Mouse (Mus musculus) neural tube, embryonic 14.5 days (tissue): ENCODE data around the gene Ten1. TPM values are rescaled to one million over a fixed set of nuclear protein-coding genes. Genes with fewer than 3 reads are reported as not detected.
A peak's percentile ranks its signal among the peaks of the same experiment; 100 is the strongest.

Experiments
- ATAC-seq: fragments of 200-750 bp; cut with Nextera tagmentation; 2 replicates; pipeline ENCODE4 v1.8.0; 2017; ENCODE audit warnings: low read depth, mild to moderate bottlenecking, moderate TSS enrichment, moderate library complexity
- H3K27ac ChIP-seq: fragments of 300-500 bp; sonication (generic); 2 replicates; pipeline ENCODE4 v1.5.1; 2014; ENCODE audit warnings: low read depth, mild to moderate bottlenecking, control low read depth, low read length, moderate library complexity, mixed read lengths
- H3K27me3 ChIP-seq: fragments of 300-500 bp; sonication (generic); 2 replicates; pipeline ENCODE4 v1.6.1; 2014; ENCODE audit warnings: low read length; ENCODE audit not compliant: control insufficient read depth, insufficient read depth
- H3K36me3 ChIP-seq: fragments of 300-500 bp; sonication (generic); 2 replicates; pipeline ENCODE4 v1.6.1; 2014; ENCODE audit warnings: low read length, mixed read lengths; ENCODE audit not compliant: control insufficient read depth, insufficient read depth
- H3K4me1 ChIP-seq: fragments of 300-500 bp; sonication (generic); 2 replicates; pipeline ENCODE4 v1.6.1; 2014; ENCODE audit warnings: low read length; ENCODE audit not compliant: control insufficient read depth, insufficient read depth
- H3K4me2 ChIP-seq: fragments of 300-500 bp; sonication (generic); 2 replicates; pipeline ENCODE4 v1.6.1; 2014; ENCODE audit warnings: mild to moderate bottlenecking, low read depth, low read length, control low read depth
- H3K4me3 ChIP-seq: fragments of 300-500 bp; sonication (generic); 2 replicates; pipeline ENCODE4 v1.5.1; 2014; ENCODE audit warnings: low read depth, low read length, control low read depth, mixed read lengths
- H3K9ac ChIP-seq: fragments of 300-500 bp; sonication (generic); replicated peaks from 2 replicates; pipeline ENCODE4 v1.6.1; 2014; ENCODE audit warnings: low read depth, mild to moderate bottlenecking, control low read depth, low read length, mixed read lengths
- H3K9me3 ChIP-seq: fragments of 300-500 bp; sonication (generic); 2 replicates; pipeline ENCODE4 v1.6.1; 2016; ENCODE audit warnings: low read length; ENCODE audit not compliant: control insufficient read depth
- WGBS: fragments of 180-500 bp; shearing (Covaris S2); extraction: QIAGEN DNeasy Blood & Tissue Kit; methylation state at CpG from one replicate; pipeline ENCODE4 v1.1.7; 2014; 5-methylcytosine and 5-hydroxymethylcytosine counted together
- polyA plus RNA-seq: library from polyadenylated mRNA; unstranded; fragments of >200 nt; fragmentation: Nextera tagmentation; extraction: Ambion mirVana; gene quantifications from 2 replicates; pipeline ENCODE4 v1.2.1, GENCODE M21; 2014

Ten1 gene
- polyA plus RNA-seq, 1 experiment from 2014 or later = 96.1 TPM

- no peak overlapping the region for H3K9ac ChIP-seq
- no peak overlapping the region for H3K4me3 ChIP-seq
- no peaks in the 10 kb centered on the region for H3K27me3 ChIP-seq
- no peaks in the 10 kb centered on the region for H3K4me1 ChIP-seq
- 86% methylated on average over 22 of the region's 22 CpGs for WGBS
- no peaks in the 10 kb centered on the region for H3K9me3 ChIP-seq
- no peak overlapping the region for H3K4me2 ChIP-seq
- no peak overlapping the region for H3K27ac ChIP-seq
- peaks cover 67% of the 10 kb centered on the region for H3K36me3 ChIP-seq
- no peak for ATAC-seq
Observed at GRCm38 (mm10) chr11:116255090-116255981, 56.7 kb downstream of the Ten1 start.

- 90% methylated on average over 9 of the region's 9 CpGs for WGBS
- peaks cover 67% of the 10 kb centered on the region for H3K36me3 ChIP-seq
Observed at GRCm38 (mm10) chr11:116255982-116256675, 57.5 kb downstream of the Ten1 start.

GRCm38 (mm10) chr11:116259461-116259860 is 60.8 kb downstream of the Ten1 start:
- Histone ChIP-seq H3K4me1 (no peaks in the 10 kb centered on the region), H3K27ac (no peak overlapping the region), H3K4me2 (no peak overlapping the region), H3K9me3 (no peaks in the 10 kb centered on the region), H3K4me3 (no peak overlapping the region), H3K27me3 (no peaks in the 10 kb centered on the region), H3K9ac (no peak overlapping the region), H3K36me3 (peaks cover 71% of the 10 kb centered on the region)
- ATAC-seq = no peak
- 92% methylated on average over 8 of the region's 8 CpGs for WGBS

More at GRCm38 (mm10) chr11:116255982-116256675, 57.5 kb downstream of the Ten1 start:
- Histone ChIP-seq H3K27me3 (no peaks in the 10 kb centered on the region), H3K4me1 (no peaks in the 10 kb centered on the region), H3K9me3 (no peaks in the 10 kb centered on the region), H3K4me3 (no peak overlapping the region), H3K27ac (no peak overlapping the region), H3K4me2 (no peak overlapping the region), H3K9ac (0 out of 2 replicates have a peak overlapping the region, but pooled peaks have one; percentile 7)
- no peak for ATAC-seq

GRCm38 (mm10) chr11:116260259-116260658 is 61.6 kb downstream of the Ten1 start:
- Histone ChIP-seq H3K4me1 (no peaks in the 10 kb centered on the region), H3K36me3 (peaks cover 68% of the 10 kb centered on the region), H3K27ac (no peak overlapping the region), H3K4me2 (no peak overlapping the region), H3K9me3 (no peaks in the 10 kb centered on the region), H3K4me3 (no peak overlapping the region), H3K9ac (no peak overlapping the region), H3K27me3 (no peaks in the 10 kb centered on the region)
- 91% methylated on average over 7 of the region's 7 CpGs for WGBS
- no peak for ATAC-seq

Other genes starting within 250 kb of the Ten1 start
- 1.6 and 2.3 TPM in 2 replicates for gene Itgb4, start 224.1 kb upstream of the Ten1 start, polyA plus RNA-seq
- gene Galk1, start 186.1 kb upstream of the Ten1 start, polyA plus RNA-seq = 45.0 and 53.6 TPM in 2 replicates
- gene H3f3b, start 170.9 kb upstream of the Ten1 start, polyA plus RNA-seq = 1,887 and 2,049 TPM in 2 replicates
- 29.1 and 29.5 TPM in 2 replicates for gene Unk, start 168.5 kb upstream of the Ten1 start, polyA plus RNA-seq
- 0.88 and 0.98 TPM in 2 replicates for gene Unc13d, start 120.9 kb upstream of the Ten1 start, polyA plus RNA-seq
- 161 and 177 TPM in 2 replicates for gene Wbp2, start 111.9 kb upstream of the Ten1 start, polyA plus RNA-seq
- gene Trim47, start 71.6 kb upstream of the Ten1 start, polyA plus RNA-seq = 3.5 and 4.0 TPM in 2 replicates
- 3.1 TPM in 2 replicates for gene Trim65, start 67.7 kb upstream of the Ten1 start, polyA plus RNA-seq
- 81.5 and 91.0 TPM in 2 replicates for gene Mrpl38, start 60.0 kb upstream of the Ten1 start, polyA plus RNA-seq
- 42.2 and 42.9 TPM in 2 replicates for gene Fbf1, start 30.7 kb upstream of the Ten1 start, polyA plus RNA-seq
- gene Acox1, start 190 bp downstream of the Ten1 start, polyA plus RNA-seq = 65.6 and 78.5 TPM in 2 replicates
- gene Evpl, start 39.2 kb downstream of the Ten1 start, polyA plus RNA-seq = 0.53 and 0.62 TPM in 2 replicates
- gene Srp68, start 75.4 kb downstream of the Ten1 start, polyA plus RNA-seq = 52.0 and 57.2 TPM in 2 replicates
- 0.22 and 0.46 TPM in 2 replicates for gene Galr2, start 82.1 kb downstream of the Ten1 start, polyA plus RNA-seq
- 112 and 129 TPM in 2 replicates for gene Exoc7, start 108.4 kb downstream of the Ten1 start, polyA plus RNA-seq
- 5.0 and 7.3 TPM in 2 replicates for gene Foxj1, start 136.5 kb downstream of the Ten1 start, polyA plus RNA-seq
- 63.5 and 87.7 TPM in 2 replicates for gene Rnf157, start 214.2 kb downstream of the Ten1 start, polyA plus RNA-seq
- 64.0 and 68.4 TPM in 2 replicates for gene Ubald2, start 235.2 kb downstream of the Ten1 start, polyA plus RNA-seq